Mouse (Mus musculus): ENCODE measurements around the gene Serpinf2.

The Serpinf2 gene

DNA sequence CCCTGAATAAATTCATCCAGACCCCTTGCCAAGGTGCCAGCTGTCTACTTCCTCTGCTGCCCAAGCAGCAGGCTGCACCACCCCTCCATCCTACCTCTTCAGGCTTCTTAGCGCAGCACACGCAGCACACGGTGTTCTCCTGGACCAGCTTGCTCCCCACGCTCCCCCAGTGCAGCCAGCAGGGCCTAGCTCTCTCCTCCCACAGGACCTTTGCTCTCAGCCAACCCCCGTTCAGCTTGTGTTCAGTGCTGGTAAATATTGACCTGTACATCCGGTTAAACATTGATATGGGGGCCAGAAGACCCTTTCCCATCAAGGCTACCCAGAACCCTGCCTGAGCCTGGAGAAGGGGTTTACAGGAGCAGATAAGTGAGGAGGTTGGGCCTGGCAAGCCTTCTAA is at the start of gene Serpinf2:
Gene Serpinf2, minus strand, starts transcription at position 229 of the 400 bp plus-strand sequence.
- DNase-seq (ENCODE audit: low read depth): no peak

DNA sequence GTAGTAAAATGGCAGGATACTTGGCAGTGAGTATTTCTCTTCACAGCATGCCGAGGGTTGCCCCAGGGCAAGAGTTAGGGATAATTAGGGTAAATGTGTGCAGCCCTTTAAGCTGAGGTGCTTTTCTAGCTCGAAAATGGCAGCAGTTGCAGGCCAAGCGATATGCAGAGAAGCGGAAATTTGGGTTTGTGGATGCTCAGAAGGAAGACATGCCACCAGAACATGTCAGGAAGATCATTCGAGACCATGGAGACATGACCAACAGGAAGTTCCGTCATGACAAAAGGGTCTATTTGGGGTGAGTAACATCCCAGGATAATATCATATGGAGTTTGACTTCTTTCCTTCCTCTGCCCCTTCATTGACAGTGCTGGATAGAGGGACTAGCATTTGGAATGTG is 48.1 kb upstream of the Serpinf2 start:
- DNase-seq (ENCODE audit: low read depth): no peak

DNA sequence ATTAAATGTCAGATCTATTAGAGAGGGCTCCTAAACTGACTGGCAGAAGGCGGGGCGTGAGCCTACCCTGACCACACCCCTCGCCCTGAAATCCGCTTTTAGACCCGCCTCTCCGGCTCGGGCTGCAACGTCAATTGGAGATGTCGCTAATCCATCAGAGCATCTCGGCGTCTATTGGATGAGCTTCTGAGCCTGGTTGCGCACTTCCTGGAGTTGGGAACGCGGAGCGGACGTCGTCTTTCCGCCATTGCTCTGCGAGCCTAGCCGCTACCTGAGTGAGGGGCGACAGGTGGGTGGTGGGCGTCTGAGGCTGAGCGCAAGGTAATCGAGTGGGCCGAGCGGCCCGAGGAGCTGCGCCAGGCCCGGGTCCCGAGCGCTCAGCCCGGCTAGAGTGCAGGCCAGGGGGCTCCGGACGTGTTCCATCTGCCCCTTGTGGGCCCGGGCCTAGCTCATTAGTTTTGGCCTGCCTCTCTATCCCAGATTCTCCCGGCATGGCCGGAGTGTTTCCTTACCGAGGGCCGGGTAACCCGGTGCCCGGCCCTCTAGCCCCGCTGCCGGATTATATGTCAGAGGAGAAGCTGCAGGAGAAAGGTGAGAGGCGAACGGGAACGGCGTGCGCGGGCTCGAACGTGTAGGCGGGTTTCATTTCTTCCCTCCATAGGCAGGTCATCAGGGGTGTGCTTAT is 47.4 kb upstream of the Serpinf2 start, which contains the start of gene Prpf8:
Gene Prpf8, plus strand, starts transcription at position 216 of the 685 bp plus-strand sequence.
- peak; percentile 95 for DNase-seq (ENCODE audit: low read depth)

DNA sequence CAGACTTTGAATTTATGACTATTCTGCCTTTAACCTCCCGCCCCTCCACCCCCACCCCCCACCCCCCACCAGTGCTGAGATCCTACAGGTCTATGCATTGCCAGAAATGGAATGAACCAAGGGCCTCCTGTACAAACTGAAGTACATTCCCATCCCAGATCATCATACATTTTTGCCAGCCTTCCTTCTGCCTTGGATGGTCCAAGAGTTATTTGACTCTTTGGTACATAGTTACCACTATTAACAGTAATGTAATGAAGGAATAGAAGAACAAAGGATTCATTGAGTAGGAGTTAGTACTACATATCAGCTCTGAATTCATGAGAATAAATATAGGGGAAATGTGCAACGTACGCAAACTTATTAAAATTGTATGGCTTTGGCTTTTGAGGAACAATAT is 46.8 kb upstream of the Serpinf2 start:
- DNase-seq (ENCODE audit: low read depth): no peak

DNA sequence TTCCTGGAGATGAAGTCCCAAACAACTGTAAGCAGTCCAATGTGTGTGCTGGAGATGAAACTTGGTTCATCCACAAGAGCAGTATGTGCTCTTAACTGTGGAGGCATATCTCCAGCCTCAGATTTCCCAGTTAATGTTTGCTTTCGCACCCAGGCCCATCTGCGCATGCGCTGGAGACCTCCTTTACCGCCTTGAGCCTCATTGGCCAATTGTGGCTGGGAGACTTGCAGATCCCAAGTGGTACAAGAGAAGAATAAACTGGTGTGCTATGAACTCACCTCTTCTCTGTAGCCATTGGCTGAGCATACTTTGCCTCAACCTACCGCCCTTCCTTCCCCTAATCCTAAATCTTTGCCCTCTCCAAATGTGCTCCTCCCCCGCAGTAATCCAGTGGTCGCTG is 34.0 kb upstream of the Serpinf2 start:
- DNase-seq (ENCODE audit: low read depth): no peak

DNA sequence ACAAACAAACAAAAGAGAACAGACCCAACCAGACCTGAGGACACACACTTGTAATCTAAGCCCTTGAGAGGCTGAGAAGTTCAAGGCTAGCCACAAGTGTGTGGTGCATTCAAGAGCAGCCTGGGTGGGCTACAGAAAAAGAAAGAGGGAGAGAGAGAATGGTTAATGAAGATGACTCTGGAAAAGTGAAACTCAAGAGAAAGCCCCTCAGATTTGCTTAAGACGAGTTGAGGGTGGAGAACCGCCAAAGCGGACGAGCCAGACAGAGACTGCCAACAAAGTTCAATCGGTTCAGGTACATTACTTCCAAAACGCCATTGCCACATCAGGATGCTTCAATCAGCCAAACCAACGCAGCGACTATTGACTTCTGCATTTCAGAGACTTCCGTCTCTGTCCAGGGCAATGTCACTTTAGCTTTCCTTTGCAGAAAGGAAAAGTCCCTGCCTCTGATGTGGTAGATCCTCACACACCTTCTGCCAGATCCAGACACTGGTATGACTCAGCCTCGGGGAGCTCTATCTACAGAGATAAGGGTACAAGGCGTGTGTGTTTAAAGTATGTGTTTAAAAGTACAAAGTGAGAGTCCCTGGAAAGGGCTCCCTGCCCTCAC is 33.2 kb upstream of the Serpinf2 start:
- DNase-seq (ENCODE audit: low read depth): no peak

DNA sequence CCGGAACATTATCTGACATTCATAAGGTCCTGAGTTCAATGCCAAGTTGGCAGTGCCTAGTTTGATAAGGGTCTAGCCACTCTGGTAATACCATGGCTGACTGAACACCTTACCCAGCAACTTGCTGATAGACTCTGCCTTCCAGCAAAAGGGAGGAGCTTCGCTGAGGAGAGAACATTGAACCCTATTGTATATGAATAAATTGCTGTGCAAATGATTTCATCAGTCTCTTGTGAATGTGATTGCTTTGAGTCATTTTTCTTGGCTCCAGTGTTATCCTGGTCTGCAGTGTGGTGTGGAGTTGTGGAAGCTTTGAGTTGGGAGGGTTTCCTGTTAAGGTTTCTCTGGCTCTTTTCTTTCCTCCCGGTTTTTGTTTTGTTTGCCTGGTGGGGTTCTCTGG is 31.3 kb upstream of the Serpinf2 start:
- DNase-seq (ENCODE audit: low read depth): no peak

DNA sequence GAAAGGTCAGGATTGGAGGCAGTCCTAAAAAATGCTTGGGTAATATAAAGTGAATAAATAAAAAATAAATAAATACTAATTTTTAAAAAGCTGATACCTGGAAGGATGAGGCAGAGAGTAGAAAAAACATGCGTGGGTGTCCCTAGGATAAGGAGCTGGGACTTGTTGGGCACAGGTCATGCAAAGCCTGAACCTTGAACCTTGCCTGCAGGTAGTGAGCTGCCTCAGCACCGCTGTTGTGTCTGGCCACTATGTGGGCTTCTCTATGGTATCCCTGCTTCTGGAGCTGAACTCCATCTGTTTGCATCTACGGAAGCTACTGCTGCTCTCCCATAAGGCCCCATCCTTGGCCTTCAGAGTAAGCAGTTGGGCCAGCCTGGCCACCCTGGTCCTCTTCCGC is 29.9 kb upstream of the Serpinf2 start:
- DNase-seq (ENCODE audit: low read depth): no peak

DNA sequence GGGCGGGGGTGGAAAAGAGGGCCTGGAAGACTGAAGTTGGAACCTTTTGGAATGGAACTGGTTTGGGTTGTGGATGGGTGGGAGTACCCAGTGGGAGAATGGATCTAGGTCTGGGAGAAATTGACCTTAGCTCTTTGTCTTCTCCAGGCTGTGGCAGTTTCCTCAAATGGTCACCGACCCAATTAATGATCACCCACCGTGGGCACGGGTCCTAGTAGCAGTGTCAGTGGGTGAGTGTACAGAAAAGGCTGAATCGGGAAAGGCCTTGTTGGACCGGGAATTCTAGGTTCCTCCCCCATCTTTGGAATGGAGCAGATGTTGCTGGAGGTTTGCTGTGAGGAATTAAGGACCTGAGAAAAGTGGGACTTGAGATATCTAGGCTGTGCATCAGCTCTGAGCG is 29.0 kb upstream of the Serpinf2 start:
- no peak for DNase-seq (ENCODE audit: low read depth)

DNA sequence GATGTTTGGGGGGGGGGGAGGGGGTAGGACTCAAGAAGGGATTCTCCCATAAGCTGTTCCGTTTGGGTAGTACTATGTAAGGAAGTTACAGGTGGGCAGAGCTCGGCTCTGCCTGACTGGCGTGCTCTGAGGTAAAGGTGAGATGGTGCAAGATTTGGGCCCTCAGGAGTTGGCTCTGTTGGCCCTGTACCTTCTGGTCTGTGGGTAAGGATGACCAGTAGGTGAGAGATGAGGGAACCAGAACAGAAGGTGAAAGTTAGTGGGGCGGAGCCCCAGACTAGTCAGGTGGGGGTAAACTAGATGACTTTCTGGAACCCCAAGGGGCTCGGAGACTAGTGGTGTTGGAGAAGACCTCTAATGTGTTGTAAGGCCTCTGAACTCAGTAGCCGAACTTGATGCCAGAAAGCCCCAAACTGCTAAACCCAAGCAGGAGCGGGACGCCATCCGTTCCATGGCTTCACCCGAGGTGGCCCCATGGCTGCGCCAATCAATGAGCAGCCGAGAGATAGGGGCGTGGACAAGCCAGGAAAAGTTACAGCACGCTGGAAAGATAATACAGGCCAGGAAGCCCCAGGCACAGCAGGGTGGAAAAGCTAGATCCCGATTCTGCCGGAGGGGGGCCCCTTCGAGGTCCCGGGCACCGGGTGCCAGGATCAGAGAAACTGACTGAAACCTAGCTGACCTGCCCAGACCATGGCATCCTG is 28.3 kb upstream of the Serpinf2 start:
- no peak for DNase-seq (ENCODE audit: low read depth)

DNA sequence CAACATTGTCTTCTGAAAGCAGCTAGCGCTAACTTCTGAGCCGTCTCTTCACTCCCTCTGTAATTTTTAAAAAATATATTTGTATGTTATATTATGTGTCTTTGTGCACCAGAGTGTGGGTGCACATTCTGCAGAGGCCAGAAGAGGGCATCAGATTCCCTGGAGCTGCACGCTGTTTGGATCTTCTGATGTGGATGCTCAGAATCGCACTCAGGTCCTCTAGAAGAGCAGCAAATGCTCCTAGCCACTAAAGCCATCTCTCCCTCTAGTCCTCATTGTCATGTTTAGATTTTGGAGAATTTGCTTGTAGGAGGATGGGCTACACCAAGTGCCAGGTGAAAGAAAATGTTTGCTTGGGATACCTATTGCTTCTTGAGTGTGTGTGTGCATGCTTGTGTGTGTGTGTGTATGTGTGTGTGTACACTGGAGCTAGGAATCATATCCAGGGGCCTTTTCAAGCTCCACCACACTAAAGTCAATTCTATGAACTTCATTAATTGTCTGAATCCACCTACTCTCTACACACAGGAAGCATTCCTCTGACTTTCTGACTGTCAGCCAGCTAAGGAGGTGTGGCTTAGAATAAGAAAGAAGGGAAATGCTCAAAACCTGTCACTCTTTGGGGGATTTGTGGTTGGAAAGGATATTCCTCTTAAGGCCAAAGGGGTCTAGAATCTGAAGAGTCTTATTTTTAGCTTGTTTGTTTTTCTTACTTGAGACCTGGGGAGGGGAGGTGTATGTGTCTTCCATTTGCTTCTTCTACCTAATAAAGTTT is 27.5 kb upstream of the Serpinf2 start:
- DNase-seq (ENCODE audit: low read depth): no peak

DNA sequence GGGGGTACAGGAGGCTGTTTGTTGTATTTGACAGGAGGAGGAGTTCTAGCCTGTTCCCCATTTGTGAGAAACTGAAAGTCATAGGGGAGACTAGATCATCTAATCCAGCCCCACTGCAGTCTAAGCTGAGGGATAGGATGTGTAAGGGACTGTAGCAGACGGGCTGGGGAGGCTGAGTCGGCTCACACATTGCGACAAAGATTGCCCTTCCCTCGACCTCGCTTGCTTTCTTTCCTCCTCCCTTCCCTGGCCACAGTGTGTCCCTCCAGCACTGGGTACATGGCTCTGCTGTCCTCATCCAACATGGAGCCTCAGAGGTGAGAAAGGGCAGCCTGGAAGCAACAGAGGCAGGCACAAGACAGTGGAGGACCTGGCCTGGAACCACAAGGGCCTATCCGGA is 25.7 kb upstream of the Serpinf2 start:
- no peak for DNase-seq (ENCODE audit: low read depth)

DNA sequence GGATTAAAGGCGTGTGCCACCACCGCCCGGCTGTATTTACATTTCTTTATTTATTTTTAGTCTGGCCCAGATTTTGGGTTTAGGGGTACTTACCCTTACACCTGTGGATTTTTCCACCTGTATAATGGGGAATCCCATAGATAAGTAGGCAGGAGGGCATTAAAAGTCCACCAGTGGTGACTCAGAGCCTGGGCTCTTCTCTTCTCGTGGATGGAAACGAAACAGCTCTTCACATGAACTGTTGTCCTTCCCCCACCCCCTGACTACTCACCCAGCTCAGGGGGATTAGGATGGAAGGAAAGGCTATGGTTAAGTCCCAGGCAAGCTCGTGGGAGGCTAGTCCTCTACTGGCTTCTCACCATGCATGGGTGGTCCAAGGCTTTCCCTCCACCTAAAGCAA is 25.0 kb upstream of the Serpinf2 start:
- no peak for DNase-seq (ENCODE audit: low read depth)

DNA sequence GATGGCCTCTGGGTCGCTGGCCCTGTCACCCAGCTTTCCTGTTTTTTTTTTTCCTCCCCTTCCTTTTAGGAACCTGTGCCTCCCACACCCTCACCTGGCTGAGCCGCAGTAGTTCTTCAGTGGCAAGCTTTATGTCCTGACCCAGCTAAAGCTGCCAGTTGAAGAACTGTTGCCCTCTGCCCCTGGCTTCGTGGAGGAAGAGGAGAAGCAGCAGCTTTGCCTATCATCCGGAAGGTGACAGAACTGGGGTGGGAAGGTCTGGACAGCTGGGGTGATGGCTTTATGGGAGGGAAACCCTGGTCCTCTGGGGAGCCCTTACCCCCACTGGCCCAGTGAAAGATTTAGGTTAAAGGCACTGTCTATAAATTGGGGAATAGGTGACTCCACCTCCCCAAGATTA is 24.2 kb upstream of the Serpinf2 start:
- DNase-seq (ENCODE audit: low read depth): no peak

DNA sequence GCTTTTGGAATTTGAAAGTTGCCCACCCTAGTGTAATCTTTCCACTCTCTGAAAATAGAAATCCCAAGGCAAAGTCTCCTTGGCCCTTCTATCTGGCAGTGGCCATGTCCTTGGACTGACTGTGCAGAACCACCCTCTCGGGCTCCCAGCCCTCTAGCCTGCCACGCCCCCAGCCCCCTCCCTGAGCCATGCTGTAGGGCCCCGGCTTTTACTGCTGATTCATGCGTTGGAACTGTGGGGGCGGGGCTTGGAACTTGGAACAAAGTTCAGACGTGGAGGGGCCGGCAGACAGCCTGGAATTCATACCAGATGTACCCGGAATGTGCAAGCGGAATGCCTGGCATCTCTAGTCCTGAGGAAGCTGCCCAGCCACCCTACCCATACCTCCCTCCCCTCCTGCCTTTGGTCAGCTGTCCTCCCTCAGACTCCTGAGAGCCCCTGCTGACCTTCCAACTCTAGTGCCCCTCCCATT is 23.5 kb upstream of the Serpinf2 start:
- DNase-seq (ENCODE audit: low read depth): peak; percentile 79

DNA sequence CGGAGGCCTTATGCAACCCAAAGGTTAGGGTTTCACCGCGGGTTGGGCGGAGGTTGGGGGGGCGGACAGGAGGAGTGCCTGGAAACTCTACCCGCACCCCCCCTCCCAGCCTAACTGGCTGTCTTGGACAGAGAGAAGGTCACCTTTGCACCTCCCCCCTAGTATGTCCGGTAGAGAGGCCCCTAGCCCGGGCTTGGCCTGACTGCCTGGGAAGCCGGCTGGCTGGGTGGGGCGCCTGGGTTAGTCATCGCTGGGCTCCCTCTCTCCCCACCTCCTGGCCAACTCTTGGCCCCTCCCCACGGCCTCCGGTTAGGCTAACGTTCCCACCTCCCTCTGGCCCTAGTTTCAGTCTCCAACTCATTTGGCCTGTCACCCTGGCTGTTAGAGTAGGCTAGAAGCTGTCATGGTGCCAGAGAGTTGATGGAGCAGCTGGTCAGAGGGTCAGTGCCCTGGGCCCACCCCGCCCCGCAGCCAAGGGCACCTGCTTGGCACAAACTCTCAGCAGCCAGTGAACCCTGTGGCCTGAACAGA is 22.9 kb upstream of the Serpinf2 start:
- no peak for DNase-seq (ENCODE audit: low read depth)

DNA sequence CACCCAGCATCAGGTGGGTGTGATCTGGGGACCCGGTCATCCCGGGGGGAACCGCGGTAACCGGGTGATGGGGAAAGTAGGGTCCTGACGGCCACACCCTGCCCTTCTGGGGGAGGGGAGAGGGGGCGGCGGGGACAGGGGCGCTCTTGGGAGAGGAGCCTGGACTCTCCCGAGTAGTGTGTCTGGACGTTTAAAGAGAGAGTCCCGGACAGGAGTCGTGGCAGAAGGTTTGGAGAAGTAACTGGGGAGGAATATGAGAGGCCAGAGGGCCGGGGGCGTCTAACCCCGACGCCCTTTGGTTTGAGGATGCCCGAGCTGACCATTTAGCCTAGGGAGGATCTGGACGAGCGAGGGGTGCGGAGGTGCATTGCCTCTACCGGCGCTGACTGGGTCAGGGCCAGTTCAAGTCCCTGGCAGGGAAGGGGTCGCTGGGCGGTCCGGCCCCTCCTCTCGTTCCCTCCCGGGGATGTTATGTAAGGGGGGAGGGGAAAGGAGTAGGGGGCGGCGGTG is 22.4 kb upstream of the Serpinf2 start:
- DNase-seq (ENCODE audit: low read depth): no peak

DNA sequence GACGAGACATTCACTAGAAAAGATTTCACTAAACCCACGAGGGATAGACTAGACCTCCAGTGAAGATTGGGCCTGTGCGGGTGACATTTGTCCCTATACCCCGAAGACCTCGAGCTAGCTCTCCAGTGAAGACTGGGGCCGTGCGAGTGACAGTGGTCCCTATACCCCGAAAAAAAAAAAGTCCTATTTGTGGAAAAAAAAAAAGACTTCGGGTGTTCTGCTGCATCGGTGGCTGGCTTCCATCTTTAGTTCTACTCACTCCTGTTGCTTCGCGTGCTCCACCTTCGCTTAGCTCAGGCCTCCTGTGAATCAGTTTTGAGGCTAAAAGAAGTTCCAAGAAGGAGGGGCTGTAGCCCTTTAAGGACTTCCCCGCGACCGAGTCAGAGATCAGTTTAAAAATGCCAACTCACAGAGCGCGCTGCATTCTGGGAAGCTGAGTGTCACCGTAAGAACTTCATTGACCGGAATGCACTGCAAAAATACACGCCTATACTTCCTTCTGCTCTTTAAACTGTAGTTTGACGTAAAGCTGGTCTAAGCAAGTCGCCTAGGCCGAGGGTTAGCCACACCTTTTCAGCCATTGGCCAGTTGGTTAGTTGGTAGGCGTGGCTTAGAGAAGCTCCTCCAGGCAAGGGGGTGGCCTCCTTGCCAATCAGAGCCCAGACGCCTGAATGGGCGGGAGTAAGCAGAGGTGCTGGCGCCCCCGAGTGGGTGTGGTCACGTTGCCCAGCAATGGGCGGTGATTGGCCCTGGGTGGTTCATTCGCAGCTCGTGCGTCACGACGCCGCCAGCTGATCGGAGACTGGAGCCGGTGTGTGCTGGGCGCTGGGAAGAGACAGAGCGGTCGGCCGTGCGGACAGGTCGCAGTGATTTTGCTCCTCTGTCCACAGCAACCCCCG is 21.7 kb upstream of the Serpinf2 start, which contains the start of gene Tlcd2:
Gene Tlcd2, plus strand, starts transcription at position 872 of the 899 bp plus-strand sequence.
- DNase-seq (ENCODE audit: low read depth): peak; percentile 99

DNA sequence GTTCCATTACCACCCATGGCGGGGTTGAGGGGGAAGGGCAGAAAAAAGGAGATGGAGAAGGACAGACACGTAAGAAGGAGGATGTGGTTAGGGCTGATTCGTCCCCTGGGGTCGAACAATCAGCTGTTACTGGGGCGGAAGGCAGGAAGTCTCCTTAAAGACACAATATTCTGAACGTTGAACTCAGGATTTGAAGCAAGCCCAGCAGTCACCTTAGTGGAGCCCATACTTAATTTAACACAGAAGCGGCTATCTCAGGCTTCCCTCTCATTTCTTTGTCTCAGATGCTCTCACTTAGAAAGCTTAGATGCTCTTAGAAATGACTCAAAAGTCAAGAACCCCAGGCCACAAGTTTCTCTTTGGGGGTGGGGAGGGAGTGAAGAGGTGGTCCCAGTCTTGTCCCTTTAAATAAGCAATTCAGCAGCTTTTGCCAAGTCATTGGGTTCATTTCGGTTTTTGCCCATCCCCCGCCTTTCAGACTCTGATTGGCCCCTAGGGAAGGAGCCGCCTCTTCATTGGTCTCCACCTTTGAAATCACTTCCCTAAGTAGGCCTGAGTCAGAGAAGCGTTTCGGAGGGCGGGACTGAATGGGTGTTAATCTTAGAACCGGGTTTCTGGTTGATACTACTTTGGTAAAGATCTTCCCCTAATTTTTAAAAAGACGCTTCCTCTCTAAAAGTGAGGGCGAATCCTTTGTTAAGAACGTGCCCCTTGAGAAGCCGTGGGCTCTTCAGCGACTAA is 20.9 kb upstream of the Serpinf2 start:
- DNase-seq (ENCODE audit: low read depth): peak; percentile 94

DNA sequence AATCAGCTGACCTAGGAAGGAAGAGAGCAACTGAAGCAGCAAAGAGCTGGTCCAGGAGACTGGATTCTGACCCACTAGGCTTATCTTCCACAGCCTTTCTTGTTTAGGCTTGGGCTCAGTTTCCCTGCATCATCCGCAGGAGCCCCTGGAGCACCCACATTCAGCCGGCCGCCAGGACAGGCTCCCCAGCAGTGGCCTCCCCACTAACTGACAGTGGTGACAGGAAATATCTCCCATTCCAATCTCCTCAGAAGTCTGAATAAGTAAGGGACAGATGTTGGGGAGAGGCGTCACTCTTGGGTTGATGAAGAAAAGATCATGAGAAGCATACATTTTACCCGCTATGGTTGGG is 20.3 kb upstream of the Serpinf2 start:
- DNase-seq (ENCODE audit: low read depth): no peak
